Mouse (Mus musculus): ENCODE measurements around the gene Vps45.

Vps45 gene

GRCm38 (mm10) chr3:96058231-96058896, at the start of gene Vps45:
TSS of gene Vps45 (minus strand) at chr3:96058466.
- DNase-seq (ENCODE audit: low spot score), result peak; percentile 53

- no peak for DNase-seq (ENCODE audit: low spot score)
Measured at GRCm38 (mm10) chr3:96106151-96106550, 47.9 kb upstream of the Vps45 start.

- no peak for DNase-seq (ENCODE audit: low spot score)
Measured at GRCm38 (mm10) chr3:96105232-96105747, 47.0 kb upstream of the Vps45 start.

- DNase-seq (ENCODE audit: low spot score), result peak; percentile 57
Measured at GRCm38 (mm10) chr3:96104261-96105065, 46.2 kb upstream of the Vps45 start, which contains the start of gene Otud7b. TSS of gene Otud7b (plus strand) at chr3:96104527.

GRCm38 (mm10) chr3:96103901-96104260, 45.6 kb upstream of the Vps45 start:
- no peak for DNase-seq (ENCODE audit: low spot score)

GRCm38 (mm10) chr3:96102100-96102872, 44.0 kb upstream of the Vps45 start:
- no peak for DNase-seq (ENCODE audit: low spot score)

- peak; percentile 53 for DNase-seq (ENCODE audit: low spot score)
Measured at GRCm38 (mm10) chr3:96098616-96099267, 40.5 kb upstream of the Vps45 start.

GRCm38 (mm10) chr3:96098168-96098567, 39.9 kb upstream of the Vps45 start:
- no peak for DNase-seq (ENCODE audit: low spot score)

- DNase-seq (ENCODE audit: low spot score), result no peak
Measured at GRCm38 (mm10) chr3:96094203-96094602, 35.9 kb upstream of the Vps45 start.

GRCm38 (mm10) chr3:96093509-96093908, 35.2 kb upstream of the Vps45 start:
- DNase-seq (ENCODE audit: low spot score), result no peak

GRCm38 (mm10) chr3:96091966-96092365, 33.7 kb upstream of the Vps45 start:
- no peak for DNase-seq (ENCODE audit: low spot score)

GRCm38 (mm10) chr3:96091146-96091545, 32.9 kb upstream of the Vps45 start:
- no peak for DNase-seq (ENCODE audit: low spot score)

- DNase-seq (ENCODE audit: low spot score), result no peak
Measured at GRCm38 (mm10) chr3:96089882-96090489, 31.7 kb upstream of the Vps45 start.

- DNase-seq (ENCODE audit: low spot score), result no peak
Measured at GRCm38 (mm10) chr3:96087801-96088200, 29.5 kb upstream of the Vps45 start.

- DNase-seq (ENCODE audit: low spot score), result no peak
Measured at GRCm38 (mm10) chr3:96087219-96087618, 29.0 kb upstream of the Vps45 start.

GRCm38 (mm10) chr3:96084146-96084755, 26.0 kb upstream of the Vps45 start:
- no peak for DNase-seq (ENCODE audit: low spot score)

- no peak for DNase-seq (ENCODE audit: low spot score)
Measured at GRCm38 (mm10) chr3:96082714-96083508, 24.6 kb upstream of the Vps45 start.

- DNase-seq (ENCODE audit: low spot score), result no peak
Measured at GRCm38 (mm10) chr3:96082100-96082499, 23.8 kb upstream of the Vps45 start.

GRCm38 (mm10) chr3:96081650-96082049, 23.4 kb upstream of the Vps45 start:
- DNase-seq (ENCODE audit: low spot score), result no peak

- no peak for DNase-seq (ENCODE audit: low spot score)
Measured at GRCm38 (mm10) chr3:96081006-96081405, 22.7 kb upstream of the Vps45 start.
